Mouse (Mus musculus): ENCODE measurements around the gene Isca2. TPM values are rescaled to one million over a fixed set of nuclear protein-coding genes. Genes with fewer than 3 reads are reported as not detected.

The Isca2 gene
- total RNA-seq, 2 experiments from 2014 or later, result 39.0 to 42.6 TPM

DNA sequence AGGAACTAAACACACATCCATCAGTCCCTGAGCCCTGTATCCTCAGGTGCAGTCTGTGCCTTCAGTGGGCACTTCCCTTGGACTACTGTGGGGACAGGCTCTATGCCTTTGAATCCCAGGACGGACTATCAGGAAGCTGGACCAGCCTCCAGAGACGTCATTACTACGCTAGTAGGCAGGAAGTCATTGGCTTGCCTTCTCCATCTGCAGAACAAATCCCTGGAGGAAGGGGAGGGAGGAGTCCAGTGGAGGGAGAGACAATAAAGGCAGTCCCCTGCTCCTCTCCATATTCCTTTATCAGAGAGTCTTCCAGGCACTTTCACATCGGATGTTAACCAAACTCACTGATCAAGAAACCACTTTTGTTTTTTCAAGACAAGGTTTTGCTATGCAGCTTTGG lies 38.5 kb downstream of the Isca2 start:
- DNase-seq, result no peak
- intact Hi-C loops (cut with DNase I), result no loop called here

DNA sequence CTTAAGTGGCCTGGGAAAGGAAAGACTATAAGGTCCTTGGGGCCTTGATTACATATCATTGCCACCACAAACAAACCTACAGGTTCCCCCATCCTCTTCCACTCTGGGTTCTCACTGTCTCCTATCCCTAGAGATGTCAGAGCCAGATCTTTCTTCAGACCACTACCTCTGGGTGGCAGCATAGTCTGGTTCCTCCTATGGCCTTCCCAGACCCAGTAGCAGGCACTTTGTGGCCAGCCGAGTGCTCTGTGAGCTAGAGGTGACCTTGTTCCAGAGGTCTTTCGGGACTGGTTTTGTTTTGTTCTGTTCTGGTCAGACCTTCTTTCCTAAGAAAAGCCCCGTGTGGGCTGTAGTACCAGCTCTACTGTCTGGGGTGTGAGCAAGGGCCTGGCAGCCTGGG lies 39.0 kb downstream of the Isca2 start:
- intact Hi-C loops (cut with DNase I), result loop anchor here (2.0 kb wide), 1 partner anchor 67 kb away; no protein-coding TSS in a partner anchor
- no peak for DNase-seq

DNA sequence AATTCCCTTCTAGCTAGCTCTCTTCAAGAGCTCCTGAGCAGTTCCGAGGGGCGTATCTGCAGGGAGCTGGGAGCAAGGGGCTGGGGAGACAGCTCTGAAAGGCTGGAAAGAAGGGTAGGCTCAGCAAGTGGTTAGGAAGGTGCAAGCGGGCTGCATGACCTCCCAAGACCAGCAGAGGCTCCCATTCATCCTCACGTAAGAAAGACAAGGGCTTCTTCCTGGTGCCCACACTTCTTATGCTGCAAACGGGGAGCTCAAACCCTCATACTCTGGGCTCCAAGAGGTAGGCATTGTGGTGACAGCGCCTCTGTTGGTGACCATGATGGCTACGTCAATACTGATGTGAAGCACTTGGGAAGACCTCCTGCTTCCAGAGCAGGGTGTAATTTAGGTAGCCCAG lies 40.7 kb downstream of the Isca2 start:
- no peak for DNase-seq
- intact Hi-C loops (cut with DNase I), result loop anchor here (2.0 kb wide), 1 partner anchor 65 kb away; no protein-coding TSS in a partner anchor

DNA sequence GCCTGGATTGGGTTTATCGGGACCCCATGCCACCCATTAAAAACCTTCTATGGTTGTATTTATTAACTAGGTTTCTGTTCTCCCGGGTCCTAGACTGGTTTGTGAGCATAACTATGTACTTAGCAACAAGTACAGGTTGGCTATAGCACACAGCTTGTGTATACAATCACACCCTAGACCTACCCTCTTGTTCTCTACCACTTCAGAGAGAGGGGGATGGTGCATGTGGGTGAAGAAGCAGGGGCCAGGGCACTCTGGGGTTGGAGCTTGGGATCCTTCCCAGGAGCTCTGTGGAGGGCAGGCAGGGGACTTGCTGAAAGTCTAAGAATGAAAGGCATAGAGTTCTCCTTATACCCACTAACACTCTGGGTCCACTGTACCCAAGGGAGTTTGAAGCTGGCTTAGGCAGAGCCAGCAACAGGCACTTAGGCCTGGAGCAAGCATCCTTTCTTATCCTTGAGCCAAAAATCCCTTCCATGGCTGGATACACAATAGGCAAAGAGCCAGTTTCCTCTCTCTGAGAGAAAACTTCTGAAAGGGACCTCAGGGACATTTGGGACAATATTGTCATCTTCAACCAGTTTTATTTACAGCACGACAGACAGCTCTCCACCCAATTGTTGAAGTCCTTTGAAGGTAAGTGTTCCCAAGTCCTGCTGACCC lies 41.7 kb downstream of the Isca2 start:
- DNase-seq, result no peak
- intact Hi-C loops (cut with DNase I), result no loop called here

DNA sequence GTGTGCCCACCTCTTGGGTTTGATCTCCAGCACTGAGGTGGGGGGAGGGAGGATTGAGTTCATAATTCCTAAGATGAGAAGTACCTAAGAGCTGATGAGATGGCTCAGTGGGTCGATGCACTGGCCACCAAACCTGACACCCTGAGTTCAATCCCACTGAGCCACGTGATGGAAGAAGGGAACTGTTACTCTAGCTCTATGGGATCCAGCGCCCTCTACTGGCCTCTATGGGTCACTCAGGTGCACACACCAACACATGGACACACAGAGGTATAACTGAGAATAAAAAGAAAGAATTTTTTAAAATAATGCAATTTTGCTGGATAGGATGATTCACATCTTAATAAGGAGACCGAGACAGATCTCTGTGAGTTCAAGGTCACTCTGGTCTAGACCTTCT lies 45.4 kb downstream of the Isca2 start:
- intact Hi-C loops (cut with DNase I), result no loop called here
- DNase-seq, result no peak

DNA sequence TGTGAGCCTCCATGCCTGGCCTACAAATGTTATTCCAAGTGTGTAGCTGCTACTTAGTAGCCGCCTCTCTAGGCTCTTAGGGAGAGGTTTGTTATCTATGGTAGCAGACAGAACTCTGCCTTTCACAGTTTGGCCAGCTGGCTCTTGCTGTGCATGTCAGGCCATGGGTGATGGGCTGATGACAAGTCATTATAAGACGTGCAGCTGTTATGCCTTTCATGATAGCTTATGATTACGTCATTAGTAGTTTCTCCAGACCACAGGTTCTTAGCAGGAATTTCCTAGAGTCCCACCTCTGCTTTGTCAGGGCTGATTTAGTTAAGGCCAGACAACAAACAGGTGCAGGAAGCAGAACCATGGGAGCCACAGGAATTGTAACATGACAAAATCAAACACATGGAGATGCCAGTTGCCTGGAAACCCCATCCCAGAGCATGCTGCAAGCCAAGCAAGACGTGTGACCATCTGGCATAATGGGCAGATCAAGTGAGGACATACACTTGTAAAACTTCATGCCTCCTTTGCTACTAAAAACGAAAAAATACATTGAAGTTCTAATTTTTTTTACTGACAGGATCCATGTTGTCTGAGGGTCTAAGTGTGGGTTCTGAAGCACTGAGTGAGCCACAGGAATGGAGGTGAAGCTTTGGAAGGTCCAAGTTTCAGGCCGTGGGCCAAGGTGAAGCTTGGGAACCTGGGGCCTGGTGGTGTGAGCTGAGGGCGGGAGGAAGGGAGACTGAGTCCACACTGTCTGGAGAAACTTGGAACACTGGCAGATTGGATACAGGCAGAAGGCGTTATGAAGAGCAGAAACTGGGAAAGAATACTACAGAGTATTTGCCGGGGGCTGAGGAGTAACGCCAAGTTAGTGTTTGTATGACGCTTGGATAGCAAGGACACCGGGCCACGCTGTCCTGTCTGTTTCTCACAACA lies 46.5 kb downstream of the Isca2 start:
- intact Hi-C loops (cut with DNase I), result no loop called here
- no peak for DNase-seq

DNA sequence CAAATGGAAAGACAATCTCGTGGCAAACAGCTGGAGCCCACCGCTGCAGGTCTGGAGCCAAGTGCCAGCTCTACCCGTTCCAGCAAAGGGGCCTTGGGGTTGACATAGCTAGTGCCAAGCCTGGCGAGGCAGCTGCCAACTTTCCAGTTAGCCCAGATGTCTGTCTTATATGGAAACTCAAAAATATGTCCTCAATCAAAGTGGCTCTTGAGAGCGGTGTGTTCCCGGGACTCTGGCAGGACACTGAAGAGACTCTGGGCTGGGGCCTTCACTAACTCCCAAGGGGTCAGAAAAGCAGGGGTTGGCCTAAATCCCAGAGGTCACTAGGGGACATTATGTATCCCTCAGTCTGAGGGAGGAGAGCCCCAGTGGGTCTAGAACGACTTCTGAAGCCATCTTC lies 50.5 kb downstream of the Isca2 start:
- DNase-seq, result no peak
- intact Hi-C loops (cut with DNase I), result no loop called here

DNA sequence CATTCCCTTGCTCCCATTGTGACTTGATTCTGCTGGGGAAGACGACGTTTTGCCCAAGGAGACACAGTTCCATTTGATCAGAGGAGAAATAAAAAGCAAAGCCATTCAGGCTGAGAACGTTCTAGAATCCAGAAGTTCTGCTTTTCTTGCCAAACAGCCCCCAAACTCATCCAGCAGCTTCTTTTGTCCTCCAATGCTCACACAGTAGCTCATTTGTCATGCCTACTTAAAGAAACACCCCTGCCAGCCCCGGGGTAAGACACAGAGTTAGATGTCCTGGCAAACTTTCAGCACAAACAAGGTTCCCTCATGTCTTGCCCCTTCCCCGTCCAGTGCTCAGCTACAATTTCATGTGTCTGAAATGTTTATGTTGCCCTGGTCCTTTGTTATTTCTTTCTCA lies 51.2 kb downstream of the Isca2 start:
- intact Hi-C loops (cut with DNase I), result no loop called here
- DNase-seq, result no peak

Other genes starting within 250 kb of the Isca2 start
- gene Vsx2, start 203.5 kb upstream of the Isca2 start, total RNA-seq (2021), result not detected
- gene Abcd4, start 155.8 kb upstream of the Isca2 start, total RNA-seq (2021), result 1 to 10 TPM; 3.4 to 4.0 TPM
- not detected for gene Vrtn, start 132.2 kb upstream of the Isca2 start, total RNA-seq (2021)
- not detected for gene Syndig1l, start 74.4 kb upstream of the Isca2 start, total RNA-seq (2021)
- 10 to 100 TPM; 12.7 to 14.1 TPM for gene Npc2, start 99 bp upstream of the Isca2 start, total RNA-seq (2021)
- gene Ltbp2, start 103.3 kb downstream of the Isca2 start, total RNA-seq (2021), result 1 to 10 TPM in 1 of 2 experiments, under 1 TPM in 1; 0.48 to 1.5 TPM
- gene Fcf1, start 197.6 kb downstream of the Isca2 start, total RNA-seq (2021), result 10 to 100 TPM; 25.0 to 28.1 TPM
- 10 to 100 TPM; 19.7 to 26.1 TPM for gene Arel1, start 197.6 kb downstream of the Isca2 start, total RNA-seq (2021)
- gene Ylpm1, start 223.1 kb downstream of the Isca2 start, total RNA-seq (2021), result 10 to 100 TPM; 14.7 to 15.6 TPM